Mouse (Mus musculus): Measurements from ENCODE around the gene Cd99l2. TPM values are rescaled to one million over a fixed set of nuclear protein-coding genes. Genes with fewer than 3 reads are reported as not detected.
A peak's percentile ranks its signal among the peaks of the same experiment; 100 is the strongest.

Cd99l2 gene
- total and polyA plus RNA-seq, 3 experiments: 18.7 to 110 (median 78.0) TPM

DNA sequence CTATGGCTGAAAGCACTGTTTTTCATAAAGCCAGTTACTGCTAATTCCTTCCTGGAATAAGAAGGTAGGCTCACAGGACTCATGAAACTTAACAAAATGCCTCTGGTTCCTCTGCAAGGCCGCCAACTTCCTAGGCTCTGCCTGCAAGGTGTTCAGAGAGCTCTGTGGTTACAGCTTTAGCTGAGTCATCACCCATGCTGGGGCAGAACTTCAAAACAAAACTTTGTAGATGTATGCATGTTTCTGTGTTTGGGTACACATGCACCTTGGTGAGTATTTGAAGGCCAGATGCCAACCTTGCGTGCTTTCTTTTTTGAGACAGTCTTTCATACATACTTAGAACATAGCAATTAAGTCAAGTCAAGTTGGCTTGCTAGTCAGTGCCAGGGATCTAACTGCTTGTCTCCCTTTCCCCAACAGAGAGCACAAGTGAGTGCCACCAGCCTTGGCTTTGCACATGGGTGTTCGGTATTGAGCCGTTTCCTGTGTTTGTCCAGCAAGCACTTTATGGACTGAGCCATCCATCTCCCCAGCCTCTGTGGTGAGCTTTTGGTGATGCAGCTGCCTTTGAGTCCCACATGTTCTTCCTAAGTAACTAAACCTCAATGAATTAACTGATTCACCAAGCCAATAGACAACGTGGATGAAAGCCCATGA is 23.9 kb downstream of the Cd99l2 start:
- DNase-seq: no peak

- no peak for DNase-seq
Measured at GRCm38 (mm10) chrX:71467491-71467890, 25.2 kb downstream of the Cd99l2 start.

DNA sequence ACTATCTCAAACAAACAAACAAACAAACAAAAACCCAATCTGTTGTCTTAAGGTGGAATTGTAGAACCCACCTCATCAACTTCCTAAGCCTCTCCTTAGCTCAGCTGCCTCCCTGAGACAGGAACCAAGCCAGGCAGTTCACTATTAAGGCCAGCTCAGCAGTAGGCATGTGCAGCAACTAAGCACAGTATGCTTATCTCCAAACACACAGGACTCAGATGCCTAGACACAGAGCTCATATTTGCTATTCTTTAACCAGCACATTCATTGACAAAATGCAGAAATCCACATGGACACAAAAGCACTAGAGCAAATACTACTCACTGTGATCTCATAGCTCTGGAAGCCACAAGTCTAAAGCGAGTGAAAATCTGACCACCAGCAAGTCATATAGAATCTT is 27.2 kb downstream of the Cd99l2 start:
- no peak for DNase-seq

DNA sequence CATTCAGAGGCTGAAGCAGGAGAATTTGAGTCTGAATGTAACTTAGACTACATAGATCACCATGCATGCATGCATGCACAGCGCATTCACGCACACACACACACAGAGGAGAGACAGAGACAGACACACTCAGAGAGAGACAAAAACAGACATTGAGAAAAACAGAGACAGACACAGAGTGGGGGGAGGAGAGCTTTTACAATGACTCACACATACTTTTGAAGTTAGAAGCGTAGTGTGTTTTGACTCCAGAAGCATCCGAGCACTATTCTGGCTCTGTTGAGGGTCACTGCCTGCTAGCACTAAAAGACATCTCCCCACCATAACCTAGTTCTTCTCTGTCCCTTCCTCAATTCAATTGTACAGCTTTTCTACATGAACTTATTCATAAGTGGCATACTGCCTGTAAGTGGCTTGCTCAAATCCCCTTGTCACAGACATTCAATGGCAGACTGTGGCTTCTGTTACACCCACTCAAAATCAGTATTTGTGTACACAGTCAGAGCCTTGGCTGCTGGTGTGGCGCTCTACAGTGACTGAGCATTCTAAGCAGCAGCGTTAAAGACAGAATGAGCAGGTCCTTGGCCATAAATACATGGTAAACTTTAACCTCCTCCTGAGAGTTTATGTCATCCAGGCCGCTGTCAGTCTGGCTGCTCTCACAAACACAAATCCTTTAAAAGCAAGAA is 28.4 kb downstream of the Cd99l2 start:
- DNase-seq: peak; percentile 20

- no peak for DNase-seq
Measured at GRCm38 (mm10) chrX:71456078-71456737, 36.4 kb downstream of the Cd99l2 start.

DNA sequence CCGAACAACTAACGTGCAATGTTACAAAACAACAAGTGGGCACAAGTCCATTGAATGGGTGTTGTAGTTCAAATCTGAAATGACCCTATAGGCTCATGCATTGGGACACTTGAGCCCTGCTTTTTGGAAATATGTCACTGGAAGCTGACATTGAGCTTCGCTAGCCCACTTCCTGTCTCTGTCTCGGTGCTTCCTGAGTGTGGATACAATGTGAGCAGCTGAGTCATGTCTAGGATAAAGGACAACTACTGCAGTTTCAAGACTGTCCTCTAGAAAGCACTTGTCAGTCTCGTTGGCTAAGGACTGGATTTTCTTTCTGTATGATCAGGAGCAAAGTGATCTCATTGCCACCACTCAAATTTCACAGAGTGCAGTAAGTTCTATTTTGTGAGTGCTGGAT is 49.7 kb downstream of the Cd99l2 start:
- DNase-seq: no peak

DNA sequence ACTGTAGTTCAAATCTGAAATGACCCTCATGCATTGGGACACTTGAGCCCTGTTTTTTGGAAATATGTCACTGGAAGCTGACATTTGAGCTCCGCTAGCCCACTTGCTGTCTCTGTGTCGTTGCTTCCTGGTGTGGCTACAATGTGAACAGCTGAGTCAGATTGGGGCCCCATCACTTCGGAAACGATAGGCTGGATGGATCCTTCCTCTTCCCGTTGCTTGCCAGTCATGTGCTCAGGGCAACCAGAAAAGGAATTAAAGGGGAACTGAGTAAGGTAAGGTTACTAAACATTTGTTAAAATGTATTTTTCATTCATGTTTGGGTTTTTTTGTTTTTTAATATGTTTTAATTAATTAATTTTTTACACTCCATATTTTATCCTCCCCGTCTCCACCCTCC is 53.2 kb downstream of the Cd99l2 start:
- DNase-seq: no peak

GRCm38 (mm10) chrX:71435542-71435941 is 57.1 kb downstream of the Cd99l2 start:
- no peak for DNase-seq

DNA sequence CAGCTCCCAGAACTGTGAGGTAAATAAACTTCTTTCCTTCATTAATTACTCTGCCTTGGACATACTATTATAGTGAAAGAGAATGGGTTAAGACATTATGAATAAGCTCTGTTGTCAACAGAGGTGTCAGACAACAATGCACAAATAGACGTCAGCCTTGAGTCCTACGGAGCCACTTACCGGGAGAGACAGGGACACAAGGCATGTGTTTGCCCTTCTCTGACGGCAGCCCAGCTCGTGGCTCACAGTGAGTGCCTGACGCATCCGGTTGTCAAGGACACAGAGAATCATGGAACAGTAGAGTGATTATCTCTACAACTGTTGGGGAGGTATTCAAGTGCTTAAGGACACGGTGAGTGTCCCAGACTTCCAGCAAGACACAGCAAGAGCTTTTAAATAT is 57.8 kb downstream of the Cd99l2 start:
- DNase-seq: peak; percentile 69

- DNase-seq: no peak
Measured at GRCm38 (mm10) chrX:71434448-71434847, 58.2 kb downstream of the Cd99l2 start.

DNA sequence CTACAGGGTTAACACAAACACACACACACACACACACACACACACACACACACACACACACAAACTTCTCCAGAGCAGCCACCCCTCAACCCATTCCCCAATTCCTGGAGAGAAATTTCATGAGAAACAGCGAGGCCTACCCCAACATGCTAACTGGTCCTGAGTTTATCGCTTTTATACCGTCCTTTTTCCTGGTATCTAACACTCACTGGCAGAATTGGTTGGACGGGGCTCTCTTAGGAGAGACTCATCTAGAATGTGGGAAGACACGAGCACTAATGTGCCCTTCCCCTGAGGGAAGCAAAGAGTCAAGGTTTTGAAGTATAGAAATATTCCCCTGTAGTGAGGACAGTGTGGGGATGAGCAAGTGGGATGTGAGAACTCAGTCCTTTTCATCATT is 61.7 kb downstream of the Cd99l2 start:
- DNase-seq: no peak

GRCm38 (mm10) chrX:71427491-71427890 is 65.2 kb downstream of the Cd99l2 start:
- no peak for DNase-seq

DNA sequence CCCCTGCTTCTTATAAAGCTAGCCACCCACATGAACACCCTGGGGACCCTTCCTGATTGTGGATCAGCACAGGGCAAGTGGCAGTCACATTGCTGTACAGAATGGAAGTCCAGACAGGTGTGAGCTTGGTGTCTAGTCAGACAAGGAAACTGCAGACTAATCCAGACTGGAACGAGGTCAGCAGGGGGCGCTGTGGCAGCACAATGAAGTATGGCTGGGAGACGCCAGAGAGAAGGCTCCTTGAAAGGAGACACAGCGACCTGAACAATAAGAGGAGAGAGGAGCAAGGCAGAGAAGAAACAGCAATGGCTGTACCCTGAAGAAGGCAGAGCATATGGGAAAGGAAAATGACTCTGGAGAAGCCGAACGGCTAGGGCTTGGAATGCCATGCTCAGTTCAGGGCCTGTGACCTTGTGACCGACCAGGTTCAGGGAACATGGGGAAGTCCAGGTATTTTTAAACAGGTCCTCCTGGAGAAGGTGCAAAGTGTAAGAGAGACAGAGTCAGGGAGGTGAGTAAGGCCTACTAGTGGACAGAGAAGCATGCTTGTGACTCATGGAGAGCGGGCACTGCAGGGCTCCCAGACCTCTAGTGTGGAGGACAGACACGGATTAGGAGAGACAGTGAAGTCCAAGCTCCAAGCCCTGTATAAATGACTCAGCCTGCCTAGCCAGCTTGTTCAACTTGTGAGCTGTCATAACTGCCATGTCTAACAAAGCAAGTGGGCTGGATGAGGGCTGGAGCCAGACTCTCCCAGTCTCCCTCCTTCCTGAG is 66.7 kb downstream of the Cd99l2 start:
- peak; percentile 78 for DNase-seq

- no peak for DNase-seq
Measured at GRCm38 (mm10) chrX:71424852-71425251, 67.8 kb downstream of the Cd99l2 start.

DNA sequence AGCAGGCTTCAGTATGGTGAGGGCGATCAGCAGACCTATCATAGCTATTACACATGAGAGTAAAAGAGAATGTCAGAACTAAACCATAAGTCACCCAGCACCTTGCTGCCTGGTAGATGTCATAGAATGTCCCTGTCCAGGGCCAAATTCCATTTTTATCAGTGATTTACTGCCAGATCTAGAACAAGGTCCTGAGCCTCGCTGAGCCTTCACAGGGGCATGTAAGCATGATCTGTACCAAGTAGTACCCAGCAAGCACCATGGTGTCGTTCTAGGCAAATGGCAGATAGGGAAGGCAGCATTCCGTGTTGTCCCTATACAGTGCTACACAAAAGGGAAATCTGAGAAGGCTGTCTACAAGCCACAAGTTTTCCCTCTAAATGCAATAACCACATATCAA is 79.0 kb downstream of the Cd99l2 start:
- peak; percentile 63 for DNase-seq

DNA sequence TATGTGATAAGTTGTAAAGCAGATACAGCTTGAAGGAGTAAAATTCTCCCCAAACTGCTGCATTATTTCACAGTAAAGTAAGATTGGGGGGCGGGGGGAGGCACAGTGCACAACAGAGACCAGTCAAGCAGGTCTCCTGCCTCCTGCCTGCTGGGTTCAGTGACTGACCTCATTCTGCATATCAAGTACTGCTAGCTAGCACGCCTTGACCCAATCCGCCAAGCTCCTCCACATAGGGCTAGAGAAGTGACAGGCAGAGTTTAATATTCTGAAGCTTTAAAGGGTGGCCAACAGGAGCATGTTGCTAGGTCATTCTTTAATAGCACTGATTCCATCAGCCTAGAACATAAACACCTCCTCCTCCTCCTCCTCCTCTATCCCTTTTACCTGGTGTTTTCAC is 79.9 kb downstream of the Cd99l2 start:
- DNase-seq: no peak

DNA sequence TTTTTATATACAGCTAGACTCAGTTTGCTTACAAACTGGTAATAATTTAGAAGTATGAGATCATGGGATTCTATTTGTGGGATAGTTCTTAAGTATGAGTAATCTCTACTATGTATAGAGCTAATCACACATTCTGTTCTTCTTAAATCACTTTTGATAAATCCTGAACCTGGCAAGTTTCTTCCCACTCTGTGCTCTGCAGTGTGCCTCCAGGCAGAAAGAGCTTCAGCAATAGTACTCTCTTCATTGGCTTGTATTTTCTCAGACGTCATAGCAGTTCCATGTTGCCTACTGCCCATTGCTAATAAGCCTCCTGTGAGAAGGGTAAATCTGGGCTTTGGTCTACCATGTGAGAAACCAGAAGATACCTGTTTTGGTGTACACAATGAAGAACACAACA is 84.3 kb downstream of the Cd99l2 start:
- no peak for DNase-seq

- no peak for DNase-seq
Measured at GRCm38 (mm10) chrX:71406290-71406689, 86.4 kb downstream of the Cd99l2 start.

DNA sequence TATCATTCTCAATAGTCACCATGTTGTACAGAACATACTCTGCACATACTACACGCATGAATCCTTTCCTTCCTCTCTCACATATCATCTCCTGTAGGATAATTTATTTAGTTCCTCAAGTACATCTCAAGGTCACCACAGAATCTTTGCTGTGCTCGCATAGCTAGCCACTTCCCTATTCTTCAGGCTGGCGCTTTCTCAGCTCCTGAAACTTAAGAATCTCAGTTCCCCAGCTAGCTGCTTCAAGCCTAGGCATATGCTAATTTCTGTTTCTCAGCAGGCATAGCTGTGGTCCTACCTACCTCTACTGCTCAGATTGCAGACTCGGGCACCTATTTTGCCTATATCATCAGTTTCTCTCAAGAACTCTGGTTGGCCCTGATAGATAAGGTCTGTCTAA is 96.3 kb downstream of the Cd99l2 start:
- no peak for DNase-seq

- peak; percentile 26 for DNase-seq
Measured at GRCm38 (mm10) chrX:71381571-71381970, 111.1 kb downstream of the Cd99l2 start.

- no peak for DNase-seq
Measured at GRCm38 (mm10) chrX:71378435-71378834, 114.2 kb downstream of the Cd99l2 start.

- no peak for DNase-seq
Measured at GRCm38 (mm10) chrX:71376781-71377180, 115.9 kb downstream of the Cd99l2 start.

Data from adrenal gland, adult 2 months (tissue).